Mouse (Mus musculus) duodenum, adult 2 months (tissue): Measurements from ENCODE around the gene Ice1. TPM values are rescaled to one million over a fixed set of nuclear protein-coding genes. Genes with fewer than 3 reads are reported as not detected.

Experiments used
- polyA plus RNA-seq: library from polyadenylated mRNA; depleted of rRNA; stranded (reverse); fragments of >200 nt; gene quantifications from 2 replicates; pipeline ENCODE4 v1.2.3, GENCODE M21; 2012; ENCODE audit warnings: low replicate concordance; rRNA removed

The Ice1 gene
- 4.1 and 5.5 TPM in 2 replicates for polyA plus RNA-seq

DNA sequence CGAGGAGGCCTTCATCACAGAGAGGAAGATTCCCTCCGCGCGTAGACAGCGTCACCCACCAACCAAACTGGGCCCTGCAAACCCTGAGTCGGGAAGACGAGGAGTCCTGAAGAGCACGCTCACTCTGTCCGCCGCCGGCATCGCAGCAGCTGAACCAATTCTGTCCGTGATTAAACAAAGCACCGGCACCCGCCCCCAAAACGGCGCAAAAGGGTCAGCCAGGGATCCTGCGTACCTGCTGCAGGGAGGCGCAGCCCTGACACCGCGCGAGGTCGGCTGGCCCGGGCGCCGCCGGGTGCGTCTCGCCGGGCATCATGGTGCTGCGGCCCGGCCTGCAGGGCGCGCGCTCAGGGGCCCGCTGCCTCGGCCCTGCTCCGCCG is at the start of gene Ice1:
Ice1 (minus strand) TSS at position 353 of the 380 bp plus-strand sequence.

Other genes starting within 250 kb of the Ice1 start
- gene Adamts16, start 204.2 kb upstream of the Ice1 start, polyA plus RNA-seq, result 0.07 and 0.09 TPM in 2 replicates